Mouse (Mus musculus) heart, adult 2 months (tissue): ENCODE data around the gene Serpinf1.

Source experiments
- CTCF ChIP-seq: fragments of 200-600 bp; IDR thresholded peaks from 2 replicates; pipeline ENCODE4 v1.8.1; 2022; ENCODE audit warnings: antibody characterized with exemption, mild to moderate bottlenecking, moderate library complexity
- POLR2A ChIP-seq: fragments of 200-500 bp; IDR thresholded peaks from 2 replicates; pipeline ENCODE4 v1.6.1; 2011; ENCODE audit warnings: mild to moderate bottlenecking, low read depth, low read length, control low read depth; ENCODE audit not compliant: insufficient read depth

DNA sequence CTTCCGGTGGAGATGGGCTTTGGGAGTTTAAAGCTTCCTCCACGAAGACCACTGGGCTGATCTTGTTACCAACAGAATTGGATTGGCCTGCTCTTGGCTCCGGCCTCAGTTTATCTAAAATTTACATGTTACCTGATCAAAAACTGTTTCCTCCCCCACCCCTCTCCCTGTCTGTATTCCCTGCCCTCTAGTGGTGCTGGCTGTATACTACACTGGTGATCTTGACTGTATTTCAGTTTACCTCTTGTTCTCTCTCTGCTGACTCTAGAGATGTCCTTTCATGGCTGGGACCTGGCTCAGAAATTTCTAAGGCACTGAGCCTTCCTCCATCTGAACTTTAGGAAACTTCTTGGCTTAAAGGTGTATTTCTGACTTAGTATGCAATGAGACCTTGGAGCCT, 35.7 kb upstream of the Serpinf1 start:
- peak; percentile 75 for TF ChIP-seq CTCF
- TF ChIP-seq POLR2A: no peak
